Mouse (Mus musculus) G1E (cell line): ENCODE data around the gene Iqcg. TPM values are rescaled to one million over a fixed set of nuclear protein-coding genes. Genes with fewer than 3 reads are reported as not detected.

Source experiments
- ATAC-seq: 2 replicates; pipeline ENCODE4 v1.8.0; 2016; ENCODE audit warnings: mild to moderate bottlenecking; ENCODE audit not compliant: insufficient number of reproducible peaks, poor library complexity, low FRiP score, severe bottlenecking; ENCODE audit errors: extremely low read depth
- DNase-seq: peaks from one replicate; pipeline ENCODE4 v3.0.0; 2012; ENCODE audit warnings: low spot score
- H3K27me3 ChIP-seq: 2 replicates; pipeline ENCODE4 v1.6.1; 2012; ENCODE audit warnings: mild to moderate bottlenecking, low read length, inconsistent platforms; ENCODE audit not compliant: insufficient read depth
- H3K36me3 ChIP-seq: replicated peaks from 2 replicates; pipeline ENCODE3; 2012; ENCODE audit warnings: mild to moderate bottlenecking, inconsistent platforms
- H3K4me1 ChIP-seq: 2 replicates; pipeline ENCODE4 v1.6.1; 2012; ENCODE audit warnings: low read depth, low read length, inconsistent platforms, mixed read lengths; ENCODE audit not compliant: insufficient read depth
- H3K4me3 ChIP-seq: 2 replicates; pipeline ENCODE4 v1.5.1; 2012; ENCODE audit warnings: low read depth, mild to moderate bottlenecking, inconsistent platforms, low read length, moderate library complexity, mixed read lengths
- H3K9me3 ChIP-seq: replicated peaks from 2 replicates; pipeline ENCODE4 v1.6.1; 2012; ENCODE audit warnings: inconsistent platforms
- CTCF ChIP-seq: IDR thresholded peaks from 2 replicates; pipeline ENCODE4 v1.5.1; 2012; ENCODE audit warnings: low read depth, low read length, inconsistent platforms, mixed read lengths
- GATA1 ChIP-seq: IDR thresholded peaks from 2 replicates; pipeline ENCODE4 v1.6.1; 2012; ENCODE audit warnings: borderline replicate concordance, low read length, inconsistent platforms, mixed read lengths
- GATA2 ChIP-seq: IDR thresholded peaks from 2 replicates; pipeline ENCODE4 v1.6.1; 2012; ENCODE audit warnings: low read depth, low read length, inconsistent platforms, borderline replicate concordance
- POLR2AphosphoS5 ChIP-seq: IDR thresholded peaks from 2 replicates; pipeline ENCODE4 v1.6.1; 2012; ENCODE audit warnings: low read depth, low read length, inconsistent platforms; ENCODE audit not compliant: insufficient replicate concordance
- TAL1 ChIP-seq: conservative IDR thresholded peaks from 2 replicates; pipeline ENCODE4 v1.6.1; 2012; ENCODE audit warnings: low read depth, low read length, inconsistent platforms, mixed read lengths
- polyA plus RNA-seq: library from polyadenylated mRNA; stranded (reverse); fragments of >175 nt; gene quantifications from 2 replicates; pipeline ENCODE4 v1.2.3, GENCODE M21; 2012
- total RNA-seq, 2 experiments: library from RNA; stranded (forward) in 1 of 2; stranded (reverse) in 1 of 2; fragments of 200-1000 nt in 1 of 2; fragments of >200 nt in 1 of 2; fragmentation: Nextera tagmentation in 1 of 2; gene quantifications; 2 replicates each; pipeline ENCODE4 v1.2.3; 2014 to 2017

Iqcg gene
- total and polyA plus RNA-seq, 3 experiments: 0.98 to 2.1 (median 1.5) TPM

- Histone ChIP-seq H3K36me3 (no peaks in the 10 kb centered on the region), H3K4me1 (peaks cover 7% of the 10 kb centered on the region), H3K9me3 (no peaks in the 10 kb centered on the region), H3K4me3 (no peak overlapping the region), H3K27me3 (peaks cover 2% of the 10 kb centered on the region)
- ATAC-seq: no peak
- DNase-seq: no peak
- no peak for TF ChIP-seq CTCF
- no peak for TF ChIP-seq TAL1
- no peak for TF ChIP-seq POLR2AphosphoS5
- TF ChIP-seq GATA1: no peak
- no peak for TF ChIP-seq GATA2
Observed at GRCm38 (mm10) chr16:33042682-33043081, 13.3 kb downstream of the Iqcg start.

GRCm38 (mm10) chr16:33036006-33036405 is 20.0 kb downstream of the Iqcg start:
- no peak for ATAC-seq
- no peak for DNase-seq
- TF ChIP-seq CTCF (no peak), GATA1 (no peak), GATA2 (no peak)
- H3K27me3 ChIP-seq: peaks cover 17% of the 10 kb centered on the region; the same call in 1 of the 2 replicates
- H3K36me3 ChIP-seq: peaks cover 2% of the 10 kb centered on the region
- H3K4me3 ChIP-seq: no peak overlapping the region
- H3K4me1 ChIP-seq: peaks cover 3% of the 10 kb centered on the region; the same call in 1 of the 2 replicates
- no peaks in the 10 kb centered on the region for H3K9me3 ChIP-seq

GRCm38 (mm10) chr16:33026357-33026756 is 29.7 kb downstream of the Iqcg start:
- peaks cover 7% of the 10 kb centered on the region; the same call in 1 of the 2 replicates for H3K4me1 ChIP-seq
- peaks cover 22% of the 10 kb centered on the region for H3K27me3 ChIP-seq
- no peak for ATAC-seq
- H3K4me3 ChIP-seq: no peak overlapping the region
- H3K9me3 ChIP-seq: no peaks in the 10 kb centered on the region
- DNase-seq: no peak
- TF ChIP-seq GATA2 (no peak), CTCF (no peak), TAL1 (no peak)
- H3K36me3 ChIP-seq: no peaks in the 10 kb centered on the region

- Histone ChIP-seq H3K27me3 (peaks cover 20% of the 10 kb centered on the region), H3K4me1 (peaks cover 7% of the 10 kb centered on the region; the same call in 1 of the 2 replicates), H3K36me3 (no peaks in the 10 kb centered on the region), H3K4me3 (no peak overlapping the region), H3K9me3 (no peaks in the 10 kb centered on the region)
- no peak for DNase-seq
- ATAC-seq: no peak
- TF ChIP-seq POLR2AphosphoS5: no peak
- no peak for TF ChIP-seq TAL1
- TF ChIP-seq GATA1: no peak
- TF ChIP-seq CTCF: no peak
- no peak for TF ChIP-seq GATA2
Observed at GRCm38 (mm10) chr16:33024456-33025104, 31.4 kb downstream of the Iqcg start.

GRCm38 (mm10) chr16:33023750-33024149 is 32.3 kb downstream of the Iqcg start:
- H3K36me3 ChIP-seq: peaks cover 5% of the 10 kb centered on the region
- H3K27me3 ChIP-seq: peaks cover 16% of the 10 kb centered on the region
- H3K9me3 ChIP-seq: no peaks in the 10 kb centered on the region
- peaks cover 7% of the 10 kb centered on the region; the same call in 1 of the 2 replicates for H3K4me1 ChIP-seq
- peak; percentile 40 for DNase-seq
- no peak overlapping the region for H3K4me3 ChIP-seq
- TF ChIP-seq GATA1: no peak
- TF ChIP-seq TAL1: no peak
- TF ChIP-seq CTCF: peak; percentile 97
- no peak for TF ChIP-seq POLR2AphosphoS5
- TF ChIP-seq GATA2: no peak
- peak; percentile 49 for ATAC-seq

GRCm38 (mm10) chr16:33021381-33021780 is 34.6 kb downstream of the Iqcg start:
- Histone ChIP-seq H3K4me3 (no peak overlapping the region), H3K9me3 (no peaks in the 10 kb centered on the region), H3K36me3 (peaks cover 18% of the 10 kb centered on the region), H3K27me3 (peaks cover 15% of the 10 kb centered on the region), H3K4me1 (peaks cover 7% of the 10 kb centered on the region; the same call in 1 of the 2 replicates)
- DNase-seq: no peak
- ATAC-seq: no peak
- TF ChIP-seq GATA1: no peak
- TF ChIP-seq TAL1: no peak
- TF ChIP-seq POLR2AphosphoS5: no peak
- no peak for TF ChIP-seq CTCF
- no peak for TF ChIP-seq GATA2
